Mouse (Mus musculus): Measurements from ENCODE around the gene Efcab9. TPM values are rescaled to one million over a fixed set of nuclear protein-coding genes. Genes with fewer than 3 reads are reported as not detected.

Gene Efcab9
- total and polyA plus RNA-seq, 3 experiments, result 0.25 to 1.5 TPM; not detected in 1

DNA sequence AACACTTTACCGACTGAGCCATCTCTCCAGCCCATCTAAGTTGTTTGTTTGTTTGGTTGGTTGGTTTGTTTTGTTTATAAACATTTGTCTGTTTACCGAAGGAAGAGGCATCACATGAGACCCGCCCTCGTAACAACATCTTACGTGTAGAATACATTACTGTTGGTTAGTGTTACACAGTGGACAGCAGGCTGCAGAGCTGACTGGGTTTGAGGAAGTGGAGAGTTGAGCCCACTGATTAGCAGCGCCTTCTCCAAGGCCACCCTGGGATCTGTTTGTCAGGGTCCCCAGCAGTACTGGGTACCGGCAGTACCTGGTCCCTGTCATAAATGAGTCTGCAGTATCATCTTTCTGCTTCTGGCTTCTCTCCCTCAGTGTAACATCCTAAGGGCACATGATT is 36.2 kb upstream of the Efcab9 start:
- TF ChIP-seq RAD21 (IDR thresholded peaks at IDR 0.05; ENCODE audit: low read depth, low read length), result no peak
- no peak overlapping the region for H3K9ac ChIP-seq (ENCODE audit: insufficient read depth, low read depth)

DNA sequence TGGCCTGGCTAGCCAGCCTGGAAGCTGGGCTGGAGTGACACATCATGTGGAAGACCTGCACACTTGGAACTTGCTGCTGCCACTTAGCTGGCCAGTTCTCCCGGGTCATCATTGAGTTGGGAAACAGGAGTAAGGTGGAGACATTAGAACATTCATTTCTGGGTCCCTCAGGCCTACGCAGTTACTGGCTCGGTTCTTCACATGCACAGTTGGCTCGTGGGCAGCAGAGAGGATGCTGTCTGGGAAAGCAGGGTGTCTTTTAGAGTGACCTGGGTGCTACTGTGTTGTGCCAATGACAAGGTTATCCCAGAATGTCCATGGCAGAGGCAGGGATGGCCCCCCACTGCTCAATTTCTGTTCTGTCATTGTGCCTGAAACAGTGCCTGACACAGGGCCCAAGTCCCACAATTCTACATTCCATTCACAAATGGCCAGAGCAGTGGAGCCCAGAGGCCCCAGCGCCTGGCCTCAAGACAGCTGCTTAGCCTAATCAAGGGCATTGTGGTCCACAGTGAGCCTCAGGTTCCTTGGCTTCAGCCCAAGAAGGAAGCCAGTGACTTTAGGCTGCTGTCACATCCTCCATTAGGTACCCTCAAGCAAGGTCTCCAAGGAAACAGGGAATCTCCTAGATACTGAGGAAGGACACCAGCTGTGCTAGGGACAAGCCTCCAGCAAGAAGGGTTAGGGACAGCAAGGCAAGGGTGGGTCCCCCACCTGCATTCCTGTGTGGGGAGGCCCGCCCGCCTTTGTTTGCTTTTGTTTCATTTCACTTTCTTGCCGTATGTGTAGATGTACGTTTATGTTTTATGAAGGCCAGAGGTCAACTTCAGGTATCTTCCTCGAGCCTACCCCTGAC is 35.3 kb upstream of the Efcab9 start:
- DNase-seq (ENCODE audit: extremely low read depth), result no peak
- Histone ChIP-seq H3K4me2 (ENCODE audit: insufficient read depth, low read depth, poor library complexity, severe bottlenecking) (no peak overlapping the region), H3K27me3 (replicated peaks) (no peaks in the 10 kb centered on the region), H3K27ac (ENCODE audit: insufficient read depth, low read depth) (no peak overlapping the region), H3K79me2 (replicated peaks; ENCODE audit: control insufficient read depth, extremely low read depth, insufficient read depth, poor library complexity, severe bottlenecking) (no peaks in the 10 kb centered on the region), H3K4me3 (replicated peaks in 1 of 3; ENCODE audit: low read depth in 2 of 3, low read length in 2 of 3, poor library complexity in 1 of 3) (no peak overlapping the region), H3K36me3 (replicated peaks in 1 of 2; ENCODE audit: control insufficient read depth in 1 of 2, insufficient read depth in 1 of 2, low read length in 1 of 2) (peaks cover 9 to 52% of the 10 kb centered on the region in 2 experiments), H3K4me1 (ENCODE audit: control insufficient read depth in 1 of 2, insufficient read depth in 2 of 2) (peaks cover 48 to 78% of the 10 kb centered on the region in 2 experiments), H3K9me3 (replicated peaks; ENCODE audit: low read length) (no peaks in the 10 kb centered on the region), H3K9ac (ENCODE audit: insufficient read depth, low read depth) (no peak overlapping the region)
- no peak for TF ChIP-seq ZNF384 (IDR thresholded peaks at IDR 0.05; ENCODE audit: low read depth, low read length)
- TF ChIP-seq JUND (conservative IDR thresholded peaks at IDR 0.05; ENCODE audit: low read depth, low read length), result no peak
- no peak for TF ChIP-seq CHD2 (IDR thresholded peaks at IDR 0.05; ENCODE audit: low read length)
- TF ChIP-seq MXI1 (IDR thresholded peaks at IDR 0.05; ENCODE audit: low read depth, low read length), result no peak
- dilution Hi-C loops (cut with MboI; ENCODE audit: extremely low pct_ligation_motif_present, extremely low pct_unique_long_range_greater_than_20kb, low sequenced_read_pairs), result no loop called here
- in situ Hi-C loops (cut with MboI; ENCODE audit: low pct_ligation_motif_present, low pct_unique_long_range_greater_than_20kb, low sequenced_read_pairs), result no loop called here

More for the DNA sequence above, 36.2 kb upstream of the Efcab9 start:
- peaks cover 42 to 76% of the 10 kb centered on the region in 2 experiments for H3K4me1 ChIP-seq (ENCODE audit: control insufficient read depth in 1 of 2, insufficient read depth in 2 of 2)
- no peak overlapping the region for H3K4me3 ChIP-seq (replicated peaks in 1 of 3; ENCODE audit: low read depth in 2 of 3, low read length in 2 of 3, poor library complexity in 1 of 3)
- H3K27ac ChIP-seq (ENCODE audit: insufficient read depth, low read depth), result no peak overlapping the region
- peaks cover 9 to 61% of the 10 kb centered on the region in 2 experiments for H3K36me3 ChIP-seq (replicated peaks in 1 of 2; ENCODE audit: control insufficient read depth in 1 of 2, insufficient read depth in 1 of 2, low read length in 1 of 2)
- H3K27me3 ChIP-seq (replicated peaks), result no peaks in the 10 kb centered on the region
- in situ Hi-C loops (cut with MboI; ENCODE audit: low pct_ligation_motif_present, low pct_unique_long_range_greater_than_20kb, low sequenced_read_pairs), result no loop called here
- DNase-seq (ENCODE audit: extremely low read depth), result no peak
- H3K79me2 ChIP-seq (replicated peaks; ENCODE audit: control insufficient read depth, extremely low read depth, insufficient read depth, poor library complexity, severe bottlenecking), result no peaks in the 10 kb centered on the region
- dilution Hi-C loops (cut with MboI; ENCODE audit: extremely low pct_ligation_motif_present, extremely low pct_unique_long_range_greater_than_20kb, low sequenced_read_pairs), result no loop called here
- no peak overlapping the region for H3K4me2 ChIP-seq (ENCODE audit: insufficient read depth, low read depth, poor library complexity, severe bottlenecking)
- H3K9me3 ChIP-seq (replicated peaks; ENCODE audit: low read length), result no peaks in the 10 kb centered on the region

DNA sequence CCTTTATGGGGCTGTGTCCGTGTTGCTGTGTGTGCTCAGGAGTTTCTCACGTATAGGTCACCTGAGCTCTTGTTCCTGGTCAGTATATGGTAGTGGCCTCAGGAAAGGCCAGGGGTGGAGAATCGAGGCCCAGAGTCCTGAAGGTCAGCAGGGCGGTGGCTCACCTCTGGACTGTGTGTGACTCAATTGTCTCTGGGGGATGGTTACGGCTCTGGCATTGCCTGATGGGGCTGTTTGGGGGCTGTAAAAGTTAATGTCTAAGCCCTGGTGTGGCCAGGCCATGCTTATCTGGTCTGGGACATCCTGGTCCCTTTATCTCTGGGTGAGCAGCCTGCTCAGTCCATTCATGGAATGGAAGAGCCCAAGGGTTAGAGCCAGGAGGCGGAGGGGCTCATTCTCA is 34.3 kb upstream of the Efcab9 start:
- no peak for DNase-seq (ENCODE audit: extremely low read depth)
- dilution Hi-C loops (cut with MboI; ENCODE audit: extremely low pct_ligation_motif_present, extremely low pct_unique_long_range_greater_than_20kb, low sequenced_read_pairs) (no loop called here), in situ Hi-C loops (cut with MboI; ENCODE audit: low pct_ligation_motif_present, low pct_unique_long_range_greater_than_20kb, low sequenced_read_pairs) (no loop called here)
- Histone ChIP-seq H3K27me3 (replicated peaks) (no peaks in the 10 kb centered on the region), H3K9me3 (replicated peaks; ENCODE audit: low read length) (no peaks in the 10 kb centered on the region), H3K4me2 (ENCODE audit: insufficient read depth, low read depth, poor library complexity, severe bottlenecking) (no peak overlapping the region), H3K79me2 (replicated peaks; ENCODE audit: control insufficient read depth, extremely low read depth, insufficient read depth, poor library complexity, severe bottlenecking) (no peaks in the 10 kb centered on the region), H3K4me1 (ENCODE audit: control insufficient read depth in 1 of 2, insufficient read depth in 2 of 2) (peaks cover 55 to 78% of the 10 kb centered on the region in 2 experiments), H3K36me3 (replicated peaks in 1 of 2; ENCODE audit: control insufficient read depth in 1 of 2, insufficient read depth in 1 of 2, low read length in 1 of 2) (peaks cover 8 to 50% of the 10 kb centered on the region in 2 experiments), H3K9ac (ENCODE audit: insufficient read depth, low read depth) (no peak overlapping the region), H3K4me3 (replicated peaks in 1 of 3; ENCODE audit: low read depth in 2 of 3, low read length in 2 of 3, poor library complexity in 1 of 3) (no peak overlapping the region), H3K27ac (ENCODE audit: insufficient read depth, low read depth) (no peak overlapping the region)
- no peak for TF ChIP-seq POLR2AphosphoS2 (IDR thresholded peaks at IDR 0.05; ENCODE audit: low read depth, low read length)
- no peak for TF ChIP-seq HCFC1 (IDR thresholded peaks at IDR 0.05; ENCODE audit: low read depth, low read length)
- no peak for TF ChIP-seq CHD2 (IDR thresholded peaks at IDR 0.05; ENCODE audit: low read length)
- no peak for TF ChIP-seq SMC3 (IDR thresholded peaks at IDR 0.05; ENCODE audit: low read depth, low read length)
- no peak for TF ChIP-seq EP300 (IDR thresholded peaks at IDR 0.05; ENCODE audit: low read length)
- TF ChIP-seq BHLHE40 (IDR thresholded peaks at IDR 0.05; ENCODE audit: low read depth, low read length), result no peak
- TF ChIP-seq POLR2A (IDR thresholded peaks at IDR 0.05; ENCODE audit: low read depth, low read length), result no peak
- no peak for TF ChIP-seq MEF2A (IDR thresholded peaks at IDR 0.05; ENCODE audit: borderline replicate concordance, low read depth, low read length)
- TF ChIP-seq PAX5 (IDR thresholded peaks at IDR 0.05; ENCODE audit: low read length), result no peak
- no peak for TF ChIP-seq MAZ (IDR thresholded peaks at IDR 0.05; ENCODE audit: low read depth, low read length)
- no peak for TF ChIP-seq JUN (IDR thresholded peaks at IDR 0.05; ENCODE audit: insufficient read depth, low read depth, low read length)
- TF ChIP-seq ZNF384 (IDR thresholded peaks at IDR 0.05; ENCODE audit: low read depth, low read length), result no peak
